8 mouse cellular contexts compared by ENCODE assay signal in the genomic region with DNA sequence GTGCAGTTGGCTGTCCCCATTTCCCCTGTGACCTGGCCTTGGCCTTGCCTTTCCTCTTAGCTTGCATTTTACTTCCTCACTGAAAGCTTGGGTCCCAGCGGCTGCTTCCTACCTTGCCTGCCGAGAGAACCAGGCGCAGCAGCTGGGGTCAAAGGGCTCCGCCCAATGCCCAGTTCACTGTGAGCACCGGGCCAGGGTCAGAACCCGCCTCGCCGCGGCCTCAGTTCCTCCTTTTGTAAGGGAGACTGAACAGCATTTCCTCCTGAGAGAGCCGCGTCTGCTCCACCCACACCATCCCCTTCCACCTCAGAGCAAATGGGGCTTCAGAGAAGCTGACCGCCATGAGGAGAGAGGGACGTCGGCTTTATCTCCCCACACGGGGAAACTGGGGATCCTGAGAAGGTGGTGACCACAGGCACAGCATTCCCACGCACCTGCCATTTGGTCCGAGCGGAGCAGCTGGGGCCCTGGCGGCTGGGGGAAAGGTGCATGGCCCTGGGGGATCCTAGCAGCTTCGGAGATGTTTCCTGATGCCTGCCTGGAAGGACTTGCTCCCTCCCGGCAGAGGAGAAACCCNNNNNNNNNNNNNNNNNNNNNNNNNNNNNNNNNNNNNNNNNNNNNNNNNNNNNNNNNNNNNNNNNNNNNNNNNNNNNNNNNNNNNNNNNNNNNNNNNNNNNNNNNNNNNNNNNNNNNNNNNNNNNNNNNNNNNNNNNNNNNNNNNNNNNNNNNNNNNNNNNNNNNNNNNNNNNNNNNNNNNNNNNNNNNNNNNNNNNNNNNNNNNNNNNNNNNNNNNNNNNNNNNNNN. TPM values are rescaled to one million over a fixed set of nuclear protein-coding genes. Genes with fewer than 3 reads are reported as not detected.
DNase-seq lines count a peak whose midpoint lies in the region; ATAC-seq and TF ChIP-seq lines count a peak whose summit lies in the region.

No protein-coding gene starts in this region.

- peaks cover 44% of the 10 kb centered on the region for H3K4me1 ChIP-seq in intestine, embryonic 15.5 days (replicated peaks)
- H3K4me1 ChIP-seq in liver, postnatal 0 days (ENCODE audit: insufficient read depth) = peaks cover 22% of the 10 kb centered on the region
- peaks cover 12% of the 10 kb centered on the region; the same call in 1 of the 2 replicates for H3K4me1 ChIP-seq in small intestine, adult 2 months (ENCODE audit: control insufficient read depth, insufficient read depth, insufficient read length, low read length)

- TF ChIP-seq EP300 in liver, postnatal 0 days (IDR thresholded peaks at IDR 0.05; ENCODE audit: low read depth) = no peak; the same call in 1 of the 2 replicates

- TF ChIP-seq POLR2A in small intestine, adult 2 months (IDR thresholded peaks at IDR 0.05; ENCODE audit: low read depth, low read length) = no peak

- peak overlapping the region; percentile 40 for H3K4me2 ChIP-seq in intestine, embryonic 15.5 days (replicated peaks)
- H3K4me2 ChIP-seq in liver, postnatal 0 days (ENCODE audit: low read depth, low read length) = peak overlapping the region; percentile 82

- peak; percentile 75 for ATAC-seq in granulocyte monocyte progenitor cell, adult 5-6 weeks (replicated peaks; ENCODE audit: poor library complexity, severe bottlenecking)
- ATAC-seq in intestine, embryonic 15.5 days = peak; percentile 45
- peak; percentile 77 for ATAC-seq in liver, postnatal 0 days

- no peaks in the 10 kb centered on the region for H3K36me3 ChIP-seq in intestine, embryonic 15.5 days
- H3K36me3 ChIP-seq in liver, postnatal 0 days (replicated peaks; ENCODE audit: insufficient read depth, low read length) = no peaks in the 10 kb centered on the region
- no peaks in the 10 kb centered on the region for H3K36me3 ChIP-seq in small intestine, adult 2 months (ENCODE audit: control insufficient read depth, insufficient read depth, low read length)

- DNase-seq in A20 (ENCODE audit: low read depth, low spot score) (peak; percentile 37), ZHBTc4 (ENCODE audit: low read depth, low spot score) (peak; percentile 28)
- peak; percentile 75 for DNase-seq in liver, postnatal 0 days
- DNase-seq in retina, embryonic 14.5 days (ENCODE audit: low spot score) = no peak
- no peak for DNase-seq in cerebellum, adult 11 months

- H3K27me3 ChIP-seq in intestine, embryonic 15.5 days (replicated peaks) = no peaks in the 10 kb centered on the region
- no peaks in the 10 kb centered on the region for H3K27me3 ChIP-seq in liver, postnatal 0 days (ENCODE audit: insufficient read depth, low read length)
- H3K27me3 ChIP-seq in small intestine, adult 2 months (ENCODE audit: control insufficient read depth, insufficient read depth, low read length) = no peaks in the 10 kb centered on the region

- peak overlapping the region; percentile 9; the same call in 1 of the 2 replicates for H3K9ac ChIP-seq in intestine, embryonic 15.5 days
- H3K9ac ChIP-seq in liver, postnatal 0 days (replicated peaks) = peak overlapping the region; percentile 69

- WGBS in intestine, embryonic 15.5 days = 27% methylated on average over 21 of the region's 21 CpGs
- 6% methylated on average over 21 of the region's 21 CpGs for WGBS in liver, postnatal 0 days (ENCODE audit: insufficient replicate concordance)
- 22% methylated on average over 21 of the region's 21 CpGs for WGBS in small intestine, adult 2 months

- peak overlapping the region; percentile 45; the same call in 1 of the 2 replicates for H3K27ac ChIP-seq in intestine, embryonic 15.5 days
- H3K27ac ChIP-seq in liver, postnatal 0 days (ENCODE audit: low read depth) = peak overlapping the region; percentile 95
- H3K27ac ChIP-seq in small intestine, adult 2 months (ENCODE audit: insufficient read depth, low read depth, low read length) = peak overlapping the region; percentile 77

- TF ChIP-seq CTCF in liver, postnatal 0 days (IDR thresholded peaks at IDR 0.05; ENCODE audit: low read depth) = no peak
- no peak for TF ChIP-seq CTCF in small intestine, adult 2 months (IDR thresholded peaks at IDR 0.05; ENCODE audit: extremely low read depth, insufficient read length, insufficient replicate concordance, low read depth, low read length)

- no peaks in the 10 kb centered on the region for H3K9me3 ChIP-seq in intestine, embryonic 15.5 days
- no peaks in the 10 kb centered on the region for H3K9me3 ChIP-seq in liver, postnatal 0 days (ENCODE audit: low read length)

- peak overlapping the region; percentile 2 for H3K4me3 ChIP-seq in intestine, embryonic 15.5 days (replicated peaks)
- H3K4me3 ChIP-seq in liver, postnatal 0 days (ENCODE audit: low read depth, low read length) = peak overlapping the region; percentile 54
- H3K4me3 ChIP-seq in small intestine, adult 2 months (ENCODE audit: low read depth, low read length) = peak overlapping the region; percentile 58

RNA-seq across cellular contexts. Expression of gene Ube2v1, which starts 42.9 kb away (rescaled TPM):
- total RNA-seq in granulocyte monocyte progenitor cell, adult 5-6 weeks (2014; fragmentation: Nextera tagmentation) = 112 and 155 TPM in 2 replicates
- total RNA-seq in granulocyte monocyte progenitor cell, adult 5-6 weeks (2017) = 49.7 and 50.5 TPM in 2 replicates
- 268 and 270 TPM in 2 replicates for polyA plus RNA-seq in intestine, embryonic 15.5 days (2015; fragmentation: Nextera tagmentation; extraction: Ambion mirVana)
- polyA plus RNA-seq in liver, postnatal 0 days (2015; fragmentation: Nextera tagmentation; extraction: Ambion mirVana) = 122 TPM in 2 replicates
- 58.0 and 89.8 TPM in 2 replicates for polyA plus RNA-seq in small intestine, adult 2 months (2012; rRNA removed)

RNA-seq across cellular contexts. Expression of gene Snai1, which starts 51.0 kb away (rescaled TPM):
- not detected in 2 replicates for total RNA-seq in granulocyte monocyte progenitor cell, adult 5-6 weeks (2014; fragmentation: Nextera tagmentation)
- not detected in 2 replicates for total RNA-seq in granulocyte monocyte progenitor cell, adult 5-6 weeks (2017)
- polyA plus RNA-seq in intestine, embryonic 15.5 days (2015; fragmentation: Nextera tagmentation; extraction: Ambion mirVana) = 14.3 and 16.1 TPM in 2 replicates
- 1.6 and 2.3 TPM in 2 replicates for polyA plus RNA-seq in liver, postnatal 0 days (2015; fragmentation: Nextera tagmentation; extraction: Ambion mirVana)
- 12.1 and 13.2 TPM in 2 replicates for polyA plus RNA-seq in small intestine, adult 2 months (2012; rRNA removed)

Comparison
In these comparisons a context has a peak if more than half of its experiments do, and no peak if none do; other contexts are left out.
1. DNase-seq: peak in A20 (single experiment), ZHBTc4 (single experiment) and liver, postnatal 0 days (single experiment); none in retina, embryonic 14.5 days (single experiment) and cerebellum, adult 11 months (single experiment).
2. H3K27ac ChIP-seq: peak in every context shown above with its lines; median percentile 95 in liver, postnatal 0 days; 77 in small intestine, adult 2 months; 45 in intestine, embryonic 15.5 days.
3. H3K4me3 ChIP-seq: peak in every context shown above with its lines; median percentile 58 in small intestine, adult 2 months; 54 in liver, postnatal 0 days; 2 in intestine, embryonic 15.5 days.
4. Peak in every context shown above with its lines, with median percentiles within 50 percentile points of each other: ATAC-seq.